In genomic region chr11:86841261-86841660, GRCm38 (mm10) we compare ENCODE assay signal across 11 mouse cellular contexts. TPM values are rescaled to one million over a fixed set of nuclear protein-coding genes. Genes with fewer than 3 reads are reported as not detected.
DNase-seq lines count a peak whose midpoint lies in the region; ATAC-seq lines count a peak whose summit lies in the region.
"Had no signal": no experiment of that assay in that cellular context is flagged by ENCODE, and none has a peak within 500 bp of the region (broad histone marks: within the 10 kb centered on the region; RNA-seq: fewer than 3 reads in every experiment).

No protein-coding gene starts in this region.

- ATAC-seq in intestine, embryonic 14.5 days (replicated peaks; ENCODE audit: low FRiP score, low TSS enrichment, low read depth) = no peak
- ATAC-seq in intestine, embryonic 16.5 days = no peak

- H3K9me3 ChIP-seq in intestine, embryonic 14.5 days (ENCODE audit: control insufficient read depth, low read length) = no peaks in the 10 kb centered on the region
- H3K9me3 ChIP-seq in intestine, embryonic 16.5 days (ENCODE audit: control insufficient read depth, low read length) = no peaks in the 10 kb centered on the region
- H3K9me3 ChIP-seq: neural tube, embryonic 15.5 days had no signal

- no peak for DNase-seq in intestine, embryonic 14.5 days (ENCODE audit: low spot score)
- peak; percentile 42 to 48 for DNase-seq in right cerebral cortex, postnatal 10 days (ENCODE audit: low spot score in 2 of 2)
- no peak for DNase-seq in right cerebral cortex, adult 18-20 months
- DNase-seq in forelimb bud, embryonic 11.5 days (ENCODE audit: low read depth, low spot score) = peak; percentile 29
- DNase-seq in urinary bladder, adult 18-20 months (ENCODE audit: low spot score in 2 of 2) = no peak
- no peak for DNase-seq in layer of hippocampus, postnatal 10 days (ENCODE audit: low spot score in 2 of 2)
- DNase-seq: cerebellum, adult 8-10 months; spleen, adult 18-20 months had no signal

- no peak overlapping the region for H3K9ac ChIP-seq in intestine, embryonic 14.5 days (ENCODE audit: low read length)
- H3K9ac ChIP-seq in intestine, embryonic 16.5 days (ENCODE audit: low read depth, low read length) = no peak overlapping the region
- H3K9ac ChIP-seq: neural tube, embryonic 15.5 days had no signal

- peak overlapping the region; percentile 80 for H3K27ac ChIP-seq in intestine, embryonic 14.5 days (ENCODE audit: low read depth)
- no peak overlapping the region for H3K27ac ChIP-seq in intestine, embryonic 16.5 days (ENCODE audit: low read length)
- H3K27ac ChIP-seq: neural tube, embryonic 15.5 days had no signal

- H3K27me3 ChIP-seq in intestine, embryonic 14.5 days (replicated peaks; ENCODE audit: control insufficient read depth, insufficient read depth, low read length) = no peaks in the 10 kb centered on the region
- H3K27me3 ChIP-seq in intestine, embryonic 16.5 days (replicated peaks; ENCODE audit: control insufficient read depth, insufficient read depth, low read length) = no peaks in the 10 kb centered on the region
- H3K27me3 ChIP-seq: neural tube, embryonic 15.5 days had no signal

- peaks cover 18% of the 10 kb centered on the region for H3K4me1 ChIP-seq in intestine, embryonic 14.5 days (replicated peaks; ENCODE audit: control insufficient read depth, insufficient read depth, low read length)
- peaks cover 15% of the 10 kb centered on the region for H3K4me1 ChIP-seq in intestine, embryonic 16.5 days (ENCODE audit: control insufficient read depth, insufficient read depth, low read length)

- 69% methylated on average over 8 of the region's 8 CpGs for WGBS in intestine, embryonic 14.5 days
- WGBS in intestine, embryonic 16.5 days = 75% methylated on average over 8 of the region's 8 CpGs

- H3K4me2 ChIP-seq in intestine, embryonic 14.5 days (ENCODE audit: low read length) = no peak overlapping the region
- no peak overlapping the region for H3K4me2 ChIP-seq in intestine, embryonic 16.5 days (ENCODE audit: low read depth, low read length)
- H3K4me2 ChIP-seq: neural tube, embryonic 15.5 days had no signal

- H3K36me3 ChIP-seq in intestine, embryonic 14.5 days (ENCODE audit: control insufficient read depth, insufficient read depth, low read length) = no peaks in the 10 kb centered on the region
- no peaks in the 10 kb centered on the region for H3K36me3 ChIP-seq in intestine, embryonic 16.5 days (ENCODE audit: control insufficient read depth, insufficient read depth, low read length)
- H3K36me3 ChIP-seq: neural tube, embryonic 15.5 days had no signal

- H3K4me3 ChIP-seq in intestine, embryonic 14.5 days (ENCODE audit: low read depth, low read length) = no peak overlapping the region
- H3K4me3 ChIP-seq in intestine, embryonic 16.5 days (ENCODE audit: low read length) = no peak overlapping the region
- H3K4me3 ChIP-seq: erythroblast, embryonic 14.5 days; neural tube, embryonic 15.5 days had no signal

RNA-seq across cellular contexts. Expression of gene Dhx40, which starts 33.7 kb away (rescaled TPM):
- polyA plus RNA-seq in intestine, embryonic 14.5 days (2014; fragmentation: Nextera tagmentation; extraction: Ambion mirVana) = 19.5 and 20.1 TPM in 2 replicates
- 12.8 and 13.2 TPM in 2 replicates for polyA plus RNA-seq in intestine, embryonic 16.5 days (2015; fragmentation: Nextera tagmentation; extraction: Ambion mirVana)
- 10 to 100 TPM; 21.6 to 24.6 TPM for total RNA-seq in layer of hippocampus, postnatal 10 days (2021)

Comparison
In these comparisons a context has a peak if more than half of its experiments do, and no peak if none do; other contexts are left out.
1. DNase-seq: peak in right cerebral cortex, postnatal 10 days (2 of 2) and forelimb bud, embryonic 11.5 days (single experiment); none in intestine, embryonic 14.5 days (single experiment), right cerebral cortex, adult 18-20 months (single experiment), urinary bladder, adult 18-20 months (0 of 2) and layer of hippocampus, postnatal 10 days (0 of 2).